Mouse (Mus musculus) bone marrow macrophage, adult 2 months (primary cell): ENCODE data around the gene Kdm4b. TPM values are rescaled to one million over a fixed set of nuclear protein-coding genes. Genes with fewer than 3 reads are reported as not detected.

Experiments
- H3K27ac ChIP-seq: 2 replicates; pipeline ENCODE4 v1.5.1; 2012; ENCODE audit warnings: low read depth, low read length; ENCODE audit not compliant: insufficient read depth
- H3K4me1 ChIP-seq: 2 replicates; pipeline ENCODE4 v1.6.1; 2012; ENCODE audit warnings: low read length; ENCODE audit not compliant: control insufficient read depth, insufficient read depth
- H3K4me3 ChIP-seq: 2 replicates; pipeline ENCODE4 v1.5.1; 2012; ENCODE audit warnings: mild to moderate bottlenecking, low read length, moderate library complexity; ENCODE audit not compliant: insufficient read depth
- CTCF ChIP-seq: IDR thresholded peaks from 2 replicates; pipeline ENCODE4 v1.5.1; 2012; ENCODE audit warnings: low read depth, mild to moderate bottlenecking, low read length, moderate library complexity
- POLR2A ChIP-seq: IDR thresholded peaks from 2 replicates; pipeline ENCODE4 v1.6.1; 2012; ENCODE audit warnings: mild to moderate bottlenecking, low read depth, low read length, borderline replicate concordance
- polyA plus RNA-seq: library from polyadenylated mRNA; stranded (reverse); fragments of >200 nt; gene quantifications from 2 replicates; pipeline ENCODE4 v1.2.4, GENCODE M21; 2012; ENCODE audit not compliant: missing spikeins, insufficient read depth, insufficient read length

The Kdm4b gene
- polyA plus RNA-seq, 1 experiment = 17.3 TPM

DNA sequence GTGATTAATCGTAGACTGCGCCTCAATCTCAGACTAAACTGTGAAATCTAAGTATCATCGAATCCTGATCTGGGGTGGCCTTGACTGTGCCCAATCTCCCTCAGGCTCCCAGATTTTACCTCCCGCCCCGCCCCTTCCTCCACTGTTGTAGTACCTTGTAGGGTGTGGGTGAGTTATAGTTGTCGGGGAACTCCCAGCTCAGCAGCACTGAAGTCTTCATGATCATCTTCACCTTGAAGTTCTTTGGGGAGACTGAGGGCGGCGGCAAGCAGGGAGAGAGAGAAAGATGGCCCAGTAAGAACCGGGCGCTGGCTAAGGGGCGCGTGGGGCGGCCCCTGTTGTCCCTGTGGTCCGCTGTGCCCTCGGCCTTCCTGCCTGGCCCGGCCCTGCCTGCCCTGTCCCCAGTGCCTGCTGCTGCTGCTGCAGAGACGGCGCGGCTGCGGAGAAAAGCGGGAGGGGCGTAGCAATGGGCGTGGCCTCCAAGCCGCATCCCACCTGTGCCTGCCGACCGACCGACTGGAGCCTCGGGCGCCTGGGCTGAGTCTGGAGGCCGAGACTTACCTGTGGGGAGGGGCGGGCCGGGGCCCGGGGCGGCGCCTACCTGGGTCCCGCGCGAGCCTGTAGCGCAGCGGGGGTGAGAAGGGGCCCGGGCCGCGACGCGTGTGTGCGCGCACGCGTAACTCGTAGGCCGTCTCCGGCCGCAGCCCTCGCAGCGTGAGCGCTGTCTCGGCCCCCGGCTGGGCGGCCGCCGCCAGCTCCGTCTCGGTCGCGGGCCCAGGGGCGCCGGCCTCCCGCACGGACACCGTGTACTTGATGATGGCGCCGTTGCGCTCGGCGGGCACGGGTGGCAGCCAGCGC is 99.1 kb downstream of the Kdm4b start:
- TF ChIP-seq CTCF = no peak
- no peak for TF ChIP-seq POLR2A
- Histone ChIP-seq H3K27ac (no peak overlapping the region), H3K4me1 (0 out of 2 replicates have a peak, but pooled peaks cover 3% of the 10 kb centered on the region), H3K4me3 (0 out of 2 replicates have a peak overlapping the region, but pooled peaks have one; percentile 19)

DNA sequence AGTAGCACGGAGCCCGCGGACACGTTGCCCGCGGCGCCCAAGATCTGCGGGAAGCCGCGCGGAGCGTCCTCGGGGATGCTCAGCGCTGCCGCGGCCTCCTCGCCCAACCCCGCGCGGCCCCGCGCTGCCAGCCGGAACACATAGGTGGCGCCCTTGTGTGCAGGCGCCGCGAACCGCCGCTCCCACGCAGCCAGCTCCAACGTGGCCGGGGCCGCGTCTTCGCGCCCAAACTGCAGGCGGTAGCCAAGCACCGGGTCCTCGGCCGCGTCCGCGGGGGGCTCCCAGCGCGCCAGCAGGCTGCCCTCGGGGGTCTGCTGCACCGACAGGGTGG is 99.7 kb downstream of the Kdm4b start:
- Histone ChIP-seq H3K4me1 (0 out of 2 replicates have a peak, but pooled peaks cover 3% of the 10 kb centered on the region), H3K27ac (no peak overlapping the region), H3K4me3 (0 out of 2 replicates have a peak overlapping the region, but pooled peaks have one; percentile 24)
- TF ChIP-seq CTCF = no peak
- TF ChIP-seq POLR2A = no peak

DNA sequence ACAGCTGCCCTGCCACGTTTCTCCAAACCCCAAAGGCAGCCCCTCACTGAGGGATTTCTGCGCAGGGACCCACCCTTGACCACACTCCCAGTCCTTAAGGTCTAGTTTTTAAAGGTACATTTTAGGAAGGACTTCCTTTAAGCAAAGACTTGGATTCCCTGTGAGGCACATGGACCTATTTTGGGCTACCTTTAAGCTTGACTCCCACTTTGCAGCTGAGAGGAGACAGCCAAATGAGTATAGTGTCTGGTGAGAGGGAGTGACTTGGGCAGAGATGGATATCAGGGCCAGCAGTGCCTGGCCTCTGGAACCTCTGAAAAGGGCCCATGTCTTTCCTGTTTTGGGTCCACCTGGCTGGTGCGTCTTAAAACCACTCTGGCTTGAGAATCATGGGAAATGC is 100.1 kb downstream of the Kdm4b start:
- H3K27ac ChIP-seq = no peak overlapping the region
- H3K4me1 ChIP-seq = 0 out of 2 replicates have a peak, but pooled peaks cover 3% of the 10 kb centered on the region
- H3K4me3 ChIP-seq = 0 out of 2 replicates have a peak overlapping the region, but pooled peaks have one; percentile 24
- TF ChIP-seq CTCF = no peak
- no peak for TF ChIP-seq POLR2A

DNA sequence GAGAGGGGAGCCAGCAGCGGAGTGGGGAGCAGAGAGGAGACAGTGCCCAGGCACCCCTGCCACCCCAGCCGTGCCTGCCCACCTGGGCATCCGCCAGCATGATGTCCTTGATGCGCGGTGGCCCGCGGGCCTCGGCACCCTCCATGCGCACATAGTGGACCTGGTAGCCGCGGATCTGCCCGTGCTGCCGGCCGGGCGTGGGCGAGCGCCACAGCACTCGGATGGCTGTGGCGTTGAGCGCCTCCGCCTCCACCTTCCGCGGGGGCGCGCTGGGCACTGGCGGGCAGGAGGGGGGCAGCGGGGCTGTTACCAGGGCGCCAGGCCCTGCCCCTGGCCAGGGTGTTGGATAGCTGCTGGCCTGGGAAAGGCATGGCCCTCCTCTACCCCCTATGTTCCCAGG is 102.0 kb downstream of the Kdm4b start:
- no peak for TF ChIP-seq CTCF
- TF ChIP-seq POLR2A = no peak
- Histone ChIP-seq H3K4me3 (no peak overlapping the region), H3K4me1 (0 out of 2 replicates have a peak, but pooled peaks cover 3% of the 10 kb centered on the region), H3K27ac (no peak overlapping the region)

DNA sequence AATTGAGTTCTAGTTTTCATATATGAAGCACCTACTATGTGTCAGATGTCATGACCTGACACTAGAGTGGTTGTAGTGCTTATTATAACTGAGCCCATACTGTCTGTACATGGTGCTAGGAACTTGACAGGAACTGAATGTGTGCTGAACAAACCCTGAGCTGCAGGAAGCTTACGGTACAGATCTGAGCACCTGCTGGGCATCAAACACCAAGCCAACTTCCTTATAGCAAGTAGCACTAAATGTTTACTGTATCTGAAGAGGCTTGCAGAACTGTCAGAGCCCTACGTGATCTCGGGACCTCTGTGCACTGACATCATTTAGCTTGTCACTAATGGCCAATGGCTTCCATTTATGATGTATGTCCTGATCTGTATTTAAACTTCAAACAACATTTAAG is 105.7 kb downstream of the Kdm4b start:
- no peak overlapping the region for H3K4me3 ChIP-seq
- H3K27ac ChIP-seq = no peak overlapping the region
- H3K4me1 ChIP-seq = no peaks in the 10 kb centered on the region
- no peak for TF ChIP-seq POLR2A

DNA sequence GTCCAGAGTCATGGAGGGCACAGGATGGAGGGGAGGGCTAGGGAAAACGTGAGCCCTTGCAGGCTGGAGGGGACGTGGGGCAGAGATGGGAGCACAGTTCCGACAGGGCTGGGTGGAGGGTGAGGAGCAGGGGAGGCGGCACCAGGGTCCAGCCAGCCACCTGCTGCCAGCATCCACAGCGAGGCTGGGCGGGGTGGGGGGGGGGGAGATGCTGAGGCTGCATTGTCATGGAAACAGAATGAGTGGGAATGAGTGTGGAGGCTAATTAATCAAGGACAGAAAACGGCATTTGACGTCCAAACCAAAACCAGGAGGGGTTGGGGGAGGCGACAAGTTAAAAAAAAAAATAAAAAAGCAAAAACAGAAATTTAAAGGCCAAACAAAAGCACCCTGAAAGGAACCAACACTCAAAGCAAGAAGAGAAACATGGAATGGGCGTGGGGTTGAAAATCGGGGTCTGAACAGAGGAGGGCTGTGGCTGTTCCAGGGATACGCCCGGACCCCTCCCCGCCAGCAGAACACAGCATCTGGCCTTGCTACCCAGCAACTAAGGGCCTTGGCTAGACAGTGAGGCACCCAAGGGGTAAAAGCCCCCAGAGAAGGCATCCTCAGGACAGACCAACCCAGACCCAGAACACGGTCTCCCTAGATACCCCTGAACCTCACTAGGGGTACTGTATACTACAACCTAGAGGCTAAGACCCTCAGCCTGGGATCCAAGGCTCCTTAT is 114.0 kb downstream of the Kdm4b start:
- no peak overlapping the region for H3K4me3 ChIP-seq
- H3K27ac ChIP-seq = no peak overlapping the region
- peaks cover 24% of the 10 kb centered on the region for H3K4me1 ChIP-seq
- TF ChIP-seq CTCF (no peak), POLR2A (no peak)

DNA sequence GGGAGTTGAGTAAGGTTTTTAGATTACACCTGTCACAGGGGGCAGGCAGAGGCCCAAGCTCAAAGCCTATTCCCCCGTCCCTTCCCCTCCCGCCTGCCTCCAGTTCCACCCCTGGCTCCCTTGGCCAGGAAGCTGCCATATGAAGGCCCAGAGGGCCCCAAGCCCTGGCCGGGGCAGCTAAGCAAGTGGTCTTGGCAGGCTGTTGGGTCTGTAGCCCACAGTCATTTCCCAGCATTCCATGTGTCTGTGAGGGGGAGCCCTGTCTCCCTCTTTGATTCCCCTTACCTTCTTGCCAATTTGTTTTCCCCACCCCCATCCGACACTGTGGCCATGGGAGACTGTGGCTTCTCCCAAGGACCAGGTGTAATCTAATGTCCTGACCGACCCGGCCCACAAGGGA is 116.5 kb downstream of the Kdm4b start:
- Histone ChIP-seq H3K4me3 (no peak overlapping the region), H3K4me1 (peaks cover 24% of the 10 kb centered on the region), H3K27ac (no peak overlapping the region)
- TF ChIP-seq POLR2A = no peak
- no peak for TF ChIP-seq CTCF

DNA sequence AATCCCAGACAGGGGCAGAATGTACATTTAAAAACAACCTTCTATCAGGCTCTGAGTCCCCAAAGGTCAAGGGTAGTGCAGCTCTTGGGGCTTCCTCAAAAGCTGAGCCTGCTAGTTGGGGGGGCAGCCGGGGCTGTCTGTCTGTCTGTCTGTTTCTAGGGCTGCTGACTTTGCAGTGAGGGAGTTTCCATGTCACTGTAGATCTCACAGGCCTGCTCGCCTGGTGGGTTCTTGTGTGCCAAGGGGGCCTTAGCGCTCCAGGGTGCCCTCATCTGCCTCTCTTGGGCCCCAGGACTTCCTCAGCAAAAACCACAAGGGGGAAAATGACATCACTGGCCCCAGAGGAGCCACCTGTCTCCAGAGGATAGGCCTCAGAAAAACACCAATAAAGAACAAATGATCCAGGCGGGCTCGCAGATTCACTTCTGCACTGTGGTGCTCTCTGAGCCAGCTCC is 117.5 kb downstream of the Kdm4b start:
- no peak overlapping the region for H3K4me3 ChIP-seq
- no peak for TF ChIP-seq POLR2A
- TF ChIP-seq CTCF = no peak
- H3K4me1 ChIP-seq = peaks cover 24% of the 10 kb centered on the region
- peak overlapping the region; percentile 39 for H3K27ac ChIP-seq

DNA sequence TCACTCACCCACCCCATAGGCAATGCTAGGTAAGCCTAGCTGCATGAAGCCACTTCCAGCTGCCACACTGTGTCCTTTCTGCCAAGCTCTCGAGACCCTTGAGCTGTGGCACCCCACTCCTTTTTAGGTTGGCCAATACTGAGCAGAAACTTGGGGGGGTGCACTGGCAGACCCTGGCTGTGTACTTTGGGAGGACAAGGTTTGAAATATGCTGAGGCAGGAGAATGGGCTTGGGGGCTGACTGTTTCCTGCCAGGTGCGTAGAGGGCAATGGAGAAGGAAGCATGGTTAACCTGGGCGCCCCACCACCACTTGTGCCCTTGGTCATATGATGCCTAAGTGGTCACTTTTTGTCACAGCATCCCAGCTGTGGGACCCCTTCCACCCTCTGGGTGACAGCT is 118.9 kb downstream of the Kdm4b start:
- H3K27ac ChIP-seq = no peak overlapping the region
- no peak overlapping the region for H3K4me3 ChIP-seq
- H3K4me1 ChIP-seq = peaks cover 24% of the 10 kb centered on the region
- TF ChIP-seq CTCF (no peak), POLR2A (no peak)

DNA sequence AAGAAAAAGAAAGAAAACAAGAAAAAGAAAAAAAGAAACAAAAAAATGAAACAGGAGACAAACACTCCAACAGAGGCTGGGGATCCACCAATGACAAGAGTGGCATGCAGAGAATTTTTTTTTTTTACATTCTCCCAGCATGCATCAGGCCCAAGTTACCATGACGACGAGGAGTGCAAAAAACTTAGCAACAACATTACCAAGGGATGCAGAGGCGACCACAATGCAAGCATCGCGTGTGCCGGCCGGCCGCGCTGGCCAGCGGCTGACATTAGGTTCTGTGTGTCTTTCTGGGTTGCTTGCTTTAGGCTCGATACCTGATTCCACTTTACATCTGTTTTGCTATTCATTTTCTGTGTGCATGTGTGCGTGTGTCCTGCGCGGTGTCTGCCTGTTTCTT is 119.5 kb downstream of the Kdm4b start:
- Histone ChIP-seq H3K27ac (no peak overlapping the region), H3K4me1 (peaks cover 24% of the 10 kb centered on the region)
- TF ChIP-seq POLR2A (no peak), CTCF (no peak)

More for the DNA sequence above, 119.5 kb downstream of the Kdm4b start:
- H3K4me3 ChIP-seq = no peak overlapping the region
